Mouse (Mus musculus) thymus, postnatal 10 days (tissue): ENCODE results near the gene Uba1y.
"Not testable (repeated sequence)": the region's sequence is repeated elsewhere in the genome, so short reads cannot be mapped to it uniquely, and the experiment has no call there.

ENCODE experiments used
- DNase-seq, 2 experiments: peaks; one replicate each; pipeline ENCODE4 v3.0.0; 2021; ENCODE audit warnings: low spot score in 2 of 2

Gene Uba1y

GRCm38 (mm10) chrY:818396-818795, at the start of gene Uba1y:
TSS of gene Uba1y (plus strand) at chrY:818649.
- no peak for DNase-seq

- DNase-seq: not testable (repeated sequence)
Measured at GRCm38 (mm10) chrY:797309-797708, 21.1 kb upstream of the Uba1y start, which contains the start of gene Zfy1. TSS of gene Zfy1 (minus strand) at chrY:797409.

- no peak for DNase-seq
Measured at GRCm38 (mm10) chrY:808991-809661, 9.3 kb upstream of the Uba1y start.

GRCm38 (mm10) chrY:872404-872803, 54.0 kb downstream of the Uba1y start:
- DNase-seq: no peak

GRCm38 (mm10) chrY:872855-873549, 54.6 kb downstream of the Uba1y start:
- DNase-seq: no peak
